8 mouse cellular contexts compared by ENCODE assay signal in genomic region chr4:57091363-57091762, GRCm38 (mm10). TPM values are rescaled to one million over a fixed set of nuclear protein-coding genes. Genes with fewer than 3 reads are reported as not detected.
A peak's percentile ranks its signal among the peaks of the same experiment; 100 is the strongest.
DNase-seq lines count a peak whose midpoint lies in the region; ATAC-seq and TF ChIP-seq lines count a peak whose summit lies in the region.

No protein-coding gene starts in this region.

- no peak overlapping the region for H3K9ac ChIP-seq in embryonic facial prominence, embryonic 13.5 days
- no peak overlapping the region for H3K9ac ChIP-seq in stomach, postnatal 0 days (ENCODE audit: low read length)

- peak; percentile 16 for DNase-seq in thymus, adult 2 months
- DNase-seq in thymus, postnatal 10 days (ENCODE audit: low spot score in 2 of 2), result no peak
- peak; percentile 50 for DNase-seq in midbrain, embryonic 10.5 days (ENCODE audit: low spot score)
- peak; percentile 25 for DNase-seq in stomach, postnatal 0 days (ENCODE audit: low spot score)
- no peak for DNase-seq in frontal cortex, postnatal 10 days (ENCODE audit: low spot score in 2 of 2)
- DNase-seq in MN1 (ENCODE audit: low spot score), result no peak

- H3K27ac ChIP-seq in thymus, adult 2 months (ENCODE audit: control insufficient read depth, insufficient read depth, low read length), result no peak overlapping the region
- peak overlapping the region; percentile 44 for H3K27ac ChIP-seq in embryonic facial prominence, embryonic 13.5 days
- peak overlapping the region; percentile 64; the same call in 1 of the 2 replicates for H3K27ac ChIP-seq in midbrain, embryonic 10.5 days (replicated peaks)
- no peak overlapping the region for H3K27ac ChIP-seq in stomach, postnatal 0 days (replicated peaks)

- H3K9me3 ChIP-seq in embryonic facial prominence, embryonic 13.5 days, result no peaks in the 10 kb centered on the region
- H3K9me3 ChIP-seq in midbrain, embryonic 10.5 days (replicated peaks), result no peaks in the 10 kb centered on the region
- no peaks in the 10 kb centered on the region for H3K9me3 ChIP-seq in stomach, postnatal 0 days (ENCODE audit: control insufficient read depth, low read length)

- no peak overlapping the region for H3K4me2 ChIP-seq in embryonic facial prominence, embryonic 13.5 days
- no peak overlapping the region for H3K4me2 ChIP-seq in stomach, postnatal 0 days (replicated peaks; ENCODE audit: low read depth)

- no peak for TF ChIP-seq CTCF in thymus, adult 2 months (IDR thresholded peaks at IDR 0.05; ENCODE audit: borderline replicate concordance, control insufficient read depth, extremely low read depth, insufficient read depth, low read length, poor library complexity)
- no peak for TF ChIP-seq CTCF in stomach, postnatal 0 days (IDR thresholded peaks at IDR 0.05; ENCODE audit: low read depth)

- ATAC-seq in embryonic facial prominence, embryonic 13.5 days (ENCODE audit: insufficient number of reproducible peaks, insufficient read depth, low FRiP score, low TSS enrichment, low read depth), result peak; percentile 68
- peak; percentile 74; the same call in 1 of the 2 replicates for ATAC-seq in stomach, postnatal 0 days (ENCODE audit: low FRiP score, low TSS enrichment)
- no peak for ATAC-seq in erythroid progenitor cell, adult 5-6 weeks (replicated peaks; ENCODE audit: low FRiP score, poor library complexity, severe bottlenecking)

- no peaks in the 10 kb centered on the region for H3K36me3 ChIP-seq in thymus, adult 2 months (ENCODE audit: control insufficient read depth, insufficient read depth, low read length)
- H3K36me3 ChIP-seq in embryonic facial prominence, embryonic 13.5 days, result no peaks in the 10 kb centered on the region
- H3K36me3 ChIP-seq in midbrain, embryonic 10.5 days, result no peaks in the 10 kb centered on the region
- no peaks in the 10 kb centered on the region for H3K36me3 ChIP-seq in stomach, postnatal 0 days (ENCODE audit: control insufficient read depth, insufficient read depth, low read length)

- peaks cover 9% of the 10 kb centered on the region; the same call in 1 of the 2 replicates for H3K4me1 ChIP-seq in thymus, adult 2 months (replicated peaks; ENCODE audit: control insufficient read depth, insufficient read depth, low read length)
- peaks cover 39% of the 10 kb centered on the region for H3K4me1 ChIP-seq in embryonic facial prominence, embryonic 13.5 days
- peaks cover 30% of the 10 kb centered on the region for H3K4me1 ChIP-seq in midbrain, embryonic 10.5 days
- H3K4me1 ChIP-seq in stomach, postnatal 0 days (replicated peaks; ENCODE audit: control insufficient read depth, insufficient read depth), result no peaks in the 10 kb centered on the region

- H3K4me3 ChIP-seq in thymus, adult 2 months (ENCODE audit: control insufficient read depth, insufficient read depth, low read length), result no peak overlapping the region
- H3K4me3 ChIP-seq in embryonic facial prominence, embryonic 13.5 days, result no peak overlapping the region
- H3K4me3 ChIP-seq in midbrain, embryonic 10.5 days, result no peak overlapping the region
- no peak overlapping the region for H3K4me3 ChIP-seq in stomach, postnatal 0 days (ENCODE audit: low read depth, low read length)

- WGBS in thymus, adult 2 months, result 36% methylated on average over 12 of the region's 12 CpGs
- WGBS in embryonic facial prominence, embryonic 13.5 days, result 36% methylated on average over 12 of the region's 12 CpGs
- WGBS in midbrain, embryonic 10.5 days, result 44% methylated on average over 12 of the region's 12 CpGs
- WGBS in stomach, postnatal 0 days, result 50% methylated on average over 12 of the region's 12 CpGs

- no peaks in the 10 kb centered on the region for H3K27me3 ChIP-seq in thymus, adult 2 months (ENCODE audit: control insufficient read depth, insufficient read depth, low read length)
- no peaks in the 10 kb centered on the region for H3K27me3 ChIP-seq in embryonic facial prominence, embryonic 13.5 days
- no peaks in the 10 kb centered on the region for H3K27me3 ChIP-seq in midbrain, embryonic 10.5 days (ENCODE audit: low read depth, poor library complexity, severe bottlenecking)
- H3K27me3 ChIP-seq in stomach, postnatal 0 days (ENCODE audit: control insufficient read depth, insufficient read depth, low read length), result no peaks in the 10 kb centered on the region

- TF ChIP-seq POLR2A in thymus, adult 2 months (IDR thresholded peaks at IDR 0.05; ENCODE audit: control insufficient read depth, extremely low read depth, insufficient read depth, low read length, poor library complexity), result no peak

- TF ChIP-seq EP300 in stomach, postnatal 0 days (optimal IDR thresholded peaks at IDR 0.05), result no peak

RNA-seq across cellular contexts. Expression of gene Epb41l4b, which starts 51.9 kb away (rescaled TPM):
- 9.2 and 10.7 TPM in 2 replicates for polyA plus RNA-seq in thymus, adult 2 months (2012; rRNA removed)
- 2.5 and 3.1 TPM in 2 replicates for polyA plus RNA-seq in embryonic facial prominence, embryonic 13.5 days (2015; fragmentation: Nextera tagmentation; extraction: Ambion mirVana)
- polyA plus RNA-seq in midbrain, embryonic 10.5 days (2016; fragmentation: Nextera tagmentation; extraction: Ambion mirVana), result 0.37 and 0.52 TPM in 2 replicates
- 23.0 and 23.5 TPM in 2 replicates for polyA plus RNA-seq in stomach, postnatal 0 days (2015; fragmentation: Nextera tagmentation; extraction: Ambion mirVana)
- total RNA-seq in erythroid progenitor cell, adult 5-6 weeks (2015; ENCODE audit: low replicate concordance), result 0.72 and 1.7 TPM in 2 replicates
- 2.7 TPM in 1 of 2 replicates, not detected in the other for total RNA-seq in erythroid progenitor cell, adult 5-6 weeks (2017; ENCODE audit: low replicate concordance)

Comparison
In these comparisons a context has a peak if more than half of its experiments do, and no peak if none do; other contexts are left out.
1. DNase-seq: peak in thymus, adult 2 months (single experiment), midbrain, embryonic 10.5 days (single experiment) and stomach, postnatal 0 days (single experiment); none in thymus, postnatal 10 days (0 of 2), frontal cortex, postnatal 10 days (0 of 2) and MN1 (single experiment).
2. H3K27ac ChIP-seq: peak in embryonic facial prominence, embryonic 13.5 days (single experiment) and midbrain, embryonic 10.5 days (single experiment); none in thymus, adult 2 months (single experiment) and stomach, postnatal 0 days (single experiment).